Mouse (Mus musculus) CH12.LX (cell line): ENCODE results near the gene Spsb2. TPM values are rescaled to one million over a fixed set of nuclear protein-coding genes. Genes with fewer than 3 reads are reported as not detected.

Source experiments
- DNase-seq: peaks from one replicate; pipeline ENCODE4 v3.0.0-alpha.2; 2013; ENCODE audit errors: extremely low read depth
- H3K27ac ChIP-seq: 2 replicates; pipeline ENCODE4 v1.5.1; 2012; ENCODE audit warnings: low read depth, mild to moderate bottlenecking, control low read depth, moderate library complexity; ENCODE audit not compliant: insufficient read depth
- H3K27me3 ChIP-seq: replicated peaks from 2 replicates; pipeline ENCODE3; 2012; ENCODE audit warnings: inconsistent platforms
- H3K36me3 ChIP-seq, 2 experiments: replicated peaks in 1 of 2; 2 replicates each; pipeline versions ENCODE3 to v1.6.1; 2012; ENCODE audit warnings: inconsistent platforms in 1 of 2, low read length in 1 of 2, mild to moderate bottlenecking in 1 of 2, mixed read lengths in 1 of 2, moderate library complexity in 1 of 2; ENCODE audit not compliant: control insufficient read depth in 1 of 2, insufficient read depth in 1 of 2
- H3K4me1 ChIP-seq, 2 experiments: 2 replicates each; pipeline ENCODE4 v1.6.1; 2012; ENCODE audit warnings: inconsistent platforms in 1 of 2, moderate library complexity in 1 of 2; ENCODE audit not compliant: insufficient read depth in 2 of 2, control insufficient read depth in 1 of 2
- H3K4me2 ChIP-seq: 2 replicates; pipeline ENCODE4 v1.6.1; 2012; ENCODE audit warnings: low read depth, mild to moderate bottlenecking, control low read depth; ENCODE audit not compliant: poor library complexity, insufficient read depth, severe bottlenecking
- H3K4me3 ChIP-seq, 3 experiments: fragments of 150-350 bp in 1 of 3; sonication (generic) in 1 of 3; replicated peaks in 1 of 3; 2 replicates each; pipeline versions ENCODE3 to v1.5.1; 2011 to 2012; ENCODE audit warnings: low read depth in 2 of 3, low read length in 2 of 3, mild to moderate bottlenecking in 2 of 3, moderate library complexity in 2 of 3, control low read depth in 1 of 3, improper control_type of control experiment in 1 of 3, inconsistent platforms in 1 of 3, mixed read lengths in 1 of 3; ENCODE audit not compliant: poor library complexity in 1 of 3
- H3K79me2 ChIP-seq: replicated peaks from 2 replicates; pipeline ENCODE4 v1.6.1; 2012; ENCODE audit warnings: mild to moderate bottlenecking, moderate library complexity; ENCODE audit not compliant: control insufficient read depth, poor library complexity, insufficient read depth, severe bottlenecking; ENCODE audit errors: extremely low read depth
- H3K9ac ChIP-seq: 2 replicates; pipeline ENCODE4 v1.6.1; 2012; ENCODE audit warnings: low read depth, mild to moderate bottlenecking, control low read depth, moderate library complexity; ENCODE audit not compliant: insufficient read depth
- H3K9me3 ChIP-seq: replicated peaks from 2 replicates; pipeline ENCODE3; 2012; ENCODE audit warnings: low read length, inconsistent platforms, mixed read lengths
- BHLHE40 ChIP-seq: IDR thresholded peaks from 2 replicates; pipeline ENCODE4 v1.6.1; 2011; ENCODE audit warnings: mild to moderate bottlenecking, low read depth, low read length, improper control_type of control experiment
- CHD1 ChIP-seq: IDR thresholded peaks from 2 replicates; pipeline ENCODE4 v1.6.1; 2012; ENCODE audit warnings: low read depth, low read length, improper control_type of control experiment, inconsistent platforms
- CHD2 ChIP-seq: IDR thresholded peaks from 2 replicates; pipeline ENCODE4 v1.6.1; 2011; ENCODE audit warnings: low read length, improper control_type of control experiment
- CTCF ChIP-seq, 2 experiments: IDR thresholded peaks in 1 of 2; conservative IDR thresholded peaks in 1 of 2; 2 replicates each; pipeline ENCODE4 v1.5.1; 2011 to 2012; ENCODE audit warnings: low read depth in 2 of 2, low read length in 2 of 2, improper control_type of control experiment in 1 of 2, inconsistent platforms in 1 of 2, mild to moderate bottlenecking in 1 of 2, moderate library complexity in 1 of 2
- E2F4 ChIP-seq: IDR thresholded peaks from 2 replicates; pipeline ENCODE4 v1.6.1; 2011; ENCODE audit warnings: low read depth, low read length, improper control_type of control experiment; ENCODE audit not compliant: insufficient replicate concordance
- ELF1 ChIP-seq: IDR thresholded peaks from 2 replicates; pipeline ENCODE4 v1.6.1; 2014; ENCODE audit warnings: low read depth, mild to moderate bottlenecking, inconsistent platforms, low read length, improper control_type of control experiment
- EP300 ChIP-seq: IDR thresholded peaks from 2 replicates; pipeline ENCODE4 v1.6.1; 2011; ENCODE audit warnings: low read length, improper control_type of control experiment
- ETS1 ChIP-seq: conservative IDR thresholded peaks from 2 replicates; pipeline ENCODE4 v1.6.1; 2012; ENCODE audit warnings: low read depth, mild to moderate bottlenecking, inconsistent platforms, low read length, improper control_type of control experiment, moderate library complexity
- GABPA ChIP-seq: IDR thresholded peaks from 2 replicates; pipeline ENCODE4 v1.6.1; 2012; ENCODE audit warnings: low read depth, low read length, improper control_type of control experiment, inconsistent platforms; ENCODE audit not compliant: insufficient replicate concordance
- HCFC1 ChIP-seq: IDR thresholded peaks from 2 replicates; pipeline ENCODE4 v1.6.1; 2012; ENCODE audit warnings: low read depth, mild to moderate bottlenecking, inconsistent platforms, low read length, improper control_type of control experiment
- IRF4 ChIP-seq: IDR thresholded peaks from 2 replicates; pipeline ENCODE4 v1.6.1; 2014; ENCODE audit warnings: low read depth, mild to moderate bottlenecking, inconsistent platforms, low read length, improper control_type of control experiment
- JUN ChIP-seq: IDR thresholded peaks from 2 replicates; pipeline ENCODE4 v1.6.1; 2011; ENCODE audit warnings: low read depth, mild to moderate bottlenecking, low read length, improper control_type of control experiment, moderate library complexity; ENCODE audit not compliant: insufficient read depth
- JUND ChIP-seq: conservative IDR thresholded peaks from 2 replicates; pipeline ENCODE4 v1.6.1; 2011; ENCODE audit warnings: low read depth, low read length, improper control_type of control experiment
- KAT2A ChIP-seq: IDR thresholded peaks from 2 replicates; pipeline ENCODE4 v1.6.1; 2012; ENCODE audit warnings: low read length, improper control_type of control experiment, inconsistent platforms; ENCODE audit not compliant: insufficient replicate concordance
- MAFK ChIP-seq: IDR thresholded peaks from 2 replicates; pipeline ENCODE4 v1.6.1; 2011; ENCODE audit warnings: low read length, improper control_type of control experiment; ENCODE audit not compliant: insufficient replicate concordance
- MAX ChIP-seq: IDR thresholded peaks from 2 replicates; pipeline ENCODE4 v1.6.1; 2011; ENCODE audit warnings: low read length, improper control_type of control experiment
- MAZ ChIP-seq: IDR thresholded peaks from 2 replicates; pipeline ENCODE4 v1.6.1; 2012; ENCODE audit warnings: low read depth, mild to moderate bottlenecking, inconsistent platforms, low read length, improper control_type of control experiment, moderate library complexity
- MYC ChIP-seq: IDR thresholded peaks from 2 replicates; pipeline ENCODE4 v1.6.1; 2011; ENCODE audit warnings: low read depth, mild to moderate bottlenecking, improper control_type of control experiment, low read length
- NELFE ChIP-seq: IDR thresholded peaks from 2 replicates; pipeline ENCODE4 v1.6.1; 2011; ENCODE audit warnings: low read depth, low read length, improper control_type of control experiment
- NRF1 ChIP-seq: IDR thresholded peaks from 2 replicates; pipeline ENCODE4 v1.6.1; 2014; ENCODE audit warnings: low read depth, mild to moderate bottlenecking, inconsistent platforms, low read length, improper control_type of control experiment, moderate library complexity
- PAX5 ChIP-seq: IDR thresholded peaks from 2 replicates; pipeline ENCODE4 v1.6.1; 2012; ENCODE audit warnings: low read length, inconsistent platforms, mixed read lengths
- POLR2A ChIP-seq: IDR thresholded peaks from 2 replicates; pipeline ENCODE4 v1.6.1; 2011; ENCODE audit warnings: low read depth, mild to moderate bottlenecking, improper control_type of control experiment, low read length
- POLR2AphosphoS2 ChIP-seq: IDR thresholded peaks from 2 replicates; pipeline ENCODE4 v1.6.1; 2011; ENCODE audit warnings: low read depth, low read length, improper control_type of control experiment
- RAD21 ChIP-seq: IDR thresholded peaks from 2 replicates; pipeline ENCODE4 v1.6.1; 2011; ENCODE audit warnings: low read depth, mild to moderate bottlenecking, low read length, improper control_type of control experiment, moderate library complexity
- SIN3A ChIP-seq: IDR thresholded peaks from 2 replicates; pipeline ENCODE4 v1.6.1; 2012; ENCODE audit warnings: low read length, improper control_type of control experiment, inconsistent platforms
- SMC3 ChIP-seq: IDR thresholded peaks from 2 replicates; pipeline ENCODE4 v1.6.1; 2011; ENCODE audit warnings: low read depth, low read length, improper control_type of control experiment
- TBP ChIP-seq: conservative IDR thresholded peaks from 2 replicates; pipeline ENCODE4 v1.6.1; 2011; ENCODE audit warnings: low read depth, low read length, improper control_type of control experiment
- TCF12 ChIP-seq: IDR thresholded peaks from 2 replicates; pipeline ENCODE4 v1.6.1; 2014; ENCODE audit warnings: low read depth, mild to moderate bottlenecking, inconsistent platforms, low read length, improper control_type of control experiment
- UBTF ChIP-seq: IDR thresholded peaks from 2 replicates; pipeline ENCODE4 v1.6.1; 2012; ENCODE audit warnings: low read depth, mild to moderate bottlenecking, inconsistent platforms, low read length, improper control_type of control experiment, moderate library complexity
- USF2 ChIP-seq: conservative IDR thresholded peaks from 2 replicates; pipeline ENCODE4 v1.6.1; 2011; ENCODE audit warnings: low read depth, low read length, improper control_type of control experiment
- ZC3H11A ChIP-seq: IDR thresholded peaks from 2 replicates; pipeline ENCODE4 v1.6.1; 2012; ENCODE audit warnings: low read depth, mild to moderate bottlenecking, inconsistent platforms, low read length, improper control_type of control experiment
- ZKSCAN1 ChIP-seq: IDR thresholded peaks from 2 replicates; pipeline ENCODE4 v1.6.1; 2012; ENCODE audit warnings: low read depth, inconsistent platforms, low read length, improper control_type of control experiment, borderline replicate concordance
- ZMIZ1 ChIP-seq: IDR thresholded peaks from 2 replicates; pipeline ENCODE4 v1.6.1; 2012; ENCODE audit warnings: low read depth, mild to moderate bottlenecking, inconsistent platforms, low read length, improper control_type of control experiment
- dilution Hi-C: fragments of 300-500 bp; cut with MboI; formaldehyde crosslinking; loops from 2 replicates; pipeline ENCODE4 v1.14.3; 2020; ENCODE audit warnings: low sequenced_read_pairs; ENCODE audit not compliant: extremely low pct_unique_long_range_greater_than_20kb, extremely low pct_ligation_motif_present
- in situ Hi-C: fragments of 300-500 bp; cut with MboI; formaldehyde crosslinking; loops from 3 replicates; pipeline ENCODE4 v1.14.3; 2019; ENCODE audit warnings: low sequenced_read_pairs, low pct_ligation_motif_present, low pct_unique_long_range_greater_than_20kb, mixed read lengths
- polyA plus RNA-seq: library from polyadenylated mRNA; unstranded; fragments of >175 nt; gene quantifications from 2 replicates; pipeline ENCODE4 v1.2.1, GENCODE M21; 2012; ENCODE audit warnings: low read depth; ENCODE audit not compliant: insufficient read length
- total RNA-seq, 2 experiments: library from RNA; depleted of rRNA; stranded (reverse); fragments of 300-350 nt in 1 of 2; fragments of >200 nt in 1 of 2; gene quantifications; 2 replicates each; pipeline ENCODE4 v1.2.3; 2012 to 2014

Spsb2 gene
- total and polyA plus RNA-seq, 3 experiments, result 2.4 to 3.3 TPM; not detected in 1

GRCm38 (mm10) chr6:124780917-124781316 lies 27.5 kb upstream of the Spsb2 start:
- Histone ChIP-seq H3K4me1 (peaks cover 6 to 11% of the 10 kb centered on the region in 2 experiments; a peak in 3 of 4 replicates), H3K27me3 (peaks cover 9% of the 10 kb centered on the region), H3K79me2 (no peaks in the 10 kb centered on the region), H3K27ac (no peak overlapping the region), H3K9me3 (peaks cover 5% of the 10 kb centered on the region), H3K4me2 (no peak overlapping the region), H3K4me3 (no peak overlapping the region), H3K36me3 (no peaks in the 10 kb centered on the region), H3K9ac (no peak overlapping the region)
- no peak for DNase-seq
- in situ Hi-C loops, result no loop called here
- no peak for TF ChIP-seq ZKSCAN1
- no peak for TF ChIP-seq HCFC1
- no peak for TF ChIP-seq CHD1
- TF ChIP-seq ELF1, result no peak
- no peak for TF ChIP-seq USF2
- TF ChIP-seq IRF4, result no peak
- no peak for TF ChIP-seq ZMIZ1
- no peak for TF ChIP-seq EP300
- no peak for TF ChIP-seq MAFK
- dilution Hi-C loops, result no loop called here

DNA sequence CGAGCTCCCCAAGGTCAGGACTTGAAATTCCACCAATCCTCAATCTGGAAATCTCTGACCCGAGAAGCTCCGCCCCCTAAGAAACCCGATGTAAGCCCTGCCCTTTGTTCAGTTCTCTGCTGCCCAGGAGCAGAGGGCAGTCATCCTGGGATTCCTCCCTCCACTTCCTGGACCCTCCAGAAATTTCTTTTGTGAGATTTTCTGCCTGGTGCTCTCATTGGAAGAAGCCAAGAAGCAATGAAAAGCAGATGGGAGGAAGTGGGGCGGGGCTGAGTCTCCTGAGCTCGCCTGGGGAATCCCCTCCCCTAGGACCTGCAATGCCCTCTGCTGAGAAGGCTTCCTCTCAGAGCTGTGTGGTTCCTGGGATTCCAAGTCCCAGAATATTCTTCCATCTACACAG lies 26.0 kb upstream of the Spsb2 start:
- H3K27me3 ChIP-seq, result peaks cover 9% of the 10 kb centered on the region
- dilution Hi-C loops (no loop called here), in situ Hi-C loops (no loop called here)
- H3K27ac ChIP-seq, result no peak overlapping the region
- peaks cover 9 to 16% of the 10 kb centered on the region in 2 experiments; a peak in 3 of 4 replicates for H3K4me1 ChIP-seq
- peak overlapping the region; percentile 31 to 53 (median 52) for H3K4me3 ChIP-seq
- DNase-seq, result peak; percentile 76
- no peaks in the 10 kb centered on the region for H3K36me3 ChIP-seq
- peak overlapping the region; percentile 32; the same call in 1 of the 2 replicates for H3K9ac ChIP-seq
- H3K79me2 ChIP-seq, result no peaks in the 10 kb centered on the region
- peak overlapping the region; percentile 46 for H3K4me2 ChIP-seq
- H3K9me3 ChIP-seq, result no peaks in the 10 kb centered on the region
- no peak for TF ChIP-seq GABPA
- TF ChIP-seq RAD21, result no peak
- 0 out of 2 replicates have a peak, but pooled peaks have one; percentile 48 for TF ChIP-seq ZMIZ1
- TF ChIP-seq PAX5, result no peak
- 0 out of 2 replicates have a peak, but pooled peaks have one; percentile 39 for TF ChIP-seq MAX
- no peak for TF ChIP-seq MAFK
- peak; percentile 58; the same call in 1 of the 2 replicates for TF ChIP-seq SIN3A
- TF ChIP-seq TCF12, result peak; percentile 79
- no peak; the same call in 1 of the 2 replicates for TF ChIP-seq POLR2AphosphoS2
- TF ChIP-seq ZKSCAN1, result no peak
- no peak for TF ChIP-seq ZC3H11A
- TF ChIP-seq ETS1, result no peak; the same call in 1 of the 2 replicates
- TF ChIP-seq CTCF (conservative IDR thresholded peaks at IDR 0.05 in 1 of 2, IDR thresholded peaks at IDR 0.05 in 1 of 2; ENCODE audit: low read depth in 2 of 2, low read length in 2 of 2), result no peak
- TF ChIP-seq BHLHE40, result peak; percentile 54
- TF ChIP-seq CHD2, result no peak
- TF ChIP-seq NELFE, result peak; percentile 78
- 0 out of 2 replicates have a peak, but pooled peaks have one; percentile 28 for TF ChIP-seq MYC
- TF ChIP-seq NRF1, result no peak
- peak; percentile 43; the same call in 1 of the 2 replicates for TF ChIP-seq EP300
- peak; percentile 81 for TF ChIP-seq MAZ
- peak; percentile 69 for TF ChIP-seq TBP
- TF ChIP-seq E2F4, result no peak
- TF ChIP-seq JUN, result no peak
- TF ChIP-seq KAT2A, result no peak
- TF ChIP-seq UBTF, result no peak
- TF ChIP-seq POLR2A, result peak; percentile 72
- no peak for TF ChIP-seq JUND
- TF ChIP-seq CHD1, result peak; percentile 41; the same call in 1 of the 2 replicates
- TF ChIP-seq SMC3, result no peak
